Mouse (Mus musculus) lung, postnatal 14 days (tissue): ENCODE measurements around the gene Pim3.
A peak's percentile ranks its signal among the peaks of the same experiment; 100 is the strongest.

Source experiments
- DNase-seq: peaks from one replicate; pipeline ENCODE4 v3.0.0; 2021

Pim3 gene

DNA sequence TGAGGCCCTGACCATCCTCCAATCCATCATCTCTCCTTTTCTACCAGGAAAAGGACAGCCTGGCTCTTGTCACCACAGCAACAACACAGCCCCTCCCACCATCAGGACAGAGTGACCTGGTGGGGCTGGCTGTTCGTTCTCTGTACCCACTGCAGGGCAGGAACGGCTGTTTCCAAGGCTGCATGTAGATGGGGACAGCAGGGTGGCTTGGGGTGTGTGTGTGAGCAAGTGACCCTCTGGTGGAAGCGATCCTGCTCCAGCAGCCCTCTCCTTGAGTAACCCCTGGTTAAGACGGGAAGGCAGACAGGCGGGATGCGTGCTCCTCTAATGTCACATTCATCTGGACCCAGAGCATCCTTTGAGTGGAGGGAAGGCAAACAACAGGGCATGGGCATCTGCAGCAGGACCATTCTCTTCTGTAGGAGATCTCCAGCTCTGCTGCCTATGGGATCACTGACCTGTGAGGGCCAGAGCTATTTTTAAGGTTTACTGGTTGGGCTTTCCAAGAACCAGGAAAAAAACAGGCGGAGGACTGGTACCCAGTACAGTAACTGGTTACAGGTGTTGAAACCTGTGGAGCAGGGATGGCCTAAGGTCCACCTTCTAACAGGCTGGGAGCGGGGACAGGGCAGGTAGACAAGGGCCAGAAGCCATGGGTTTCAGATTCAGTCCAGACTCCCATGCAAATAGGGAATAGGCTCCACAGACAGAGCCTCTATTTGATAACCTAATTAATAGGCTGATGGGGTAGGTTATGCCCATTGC is 2.6 kb upstream of the Pim3 start:
- DNase-seq: no peak

- no peak for DNase-seq
Measured at GRCm38 (mm10) chr15:88860781-88861180, 1.2 kb upstream of the Pim3 start.

- DNase-seq: peak; percentile 64
Measured at GRCm38 (mm10) chr15:88862881-88863694, 1.1 kb downstream of the Pim3 start.

DNA sequence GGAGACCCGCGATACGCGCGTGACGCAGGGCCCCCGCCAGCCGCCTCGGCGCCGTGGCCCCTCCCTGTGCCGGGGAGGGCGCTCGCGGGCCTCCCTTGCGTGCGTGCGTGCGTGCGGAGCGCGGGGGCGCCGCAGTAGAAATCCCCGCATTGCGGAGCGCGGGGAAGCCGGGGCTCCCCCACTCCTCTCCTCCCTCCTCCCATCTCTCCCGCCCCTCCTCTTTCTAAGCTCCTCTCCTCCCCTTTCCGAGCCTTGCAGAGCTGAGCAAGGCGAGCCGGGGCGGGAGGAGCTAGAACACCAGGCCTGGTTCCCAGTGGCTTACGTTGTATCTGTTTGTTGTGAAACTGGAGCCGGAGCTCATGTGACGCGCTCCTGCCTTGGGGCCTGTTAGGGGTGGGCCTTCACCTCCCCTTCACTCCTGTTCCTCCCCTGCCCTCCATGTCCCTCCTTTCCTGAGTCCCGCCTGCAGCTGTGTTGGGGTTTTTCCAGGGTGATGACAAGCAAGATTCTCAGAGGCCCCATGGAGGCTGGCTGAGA is 1.8 kb downstream of the Pim3 start:
- peak; percentile 89 for DNase-seq

GRCm38 (mm10) chr15:88864270-88865030 is 2.5 kb downstream of the Pim3 start:
- no peak for DNase-seq

GRCm38 (mm10) chr15:88865061-88865460 is 3.1 kb downstream of the Pim3 start:
- DNase-seq: no peak

GRCm38 (mm10) chr15:88865888-88866695 is 4.1 kb downstream of the Pim3 start:
- DNase-seq: no peak

DNA sequence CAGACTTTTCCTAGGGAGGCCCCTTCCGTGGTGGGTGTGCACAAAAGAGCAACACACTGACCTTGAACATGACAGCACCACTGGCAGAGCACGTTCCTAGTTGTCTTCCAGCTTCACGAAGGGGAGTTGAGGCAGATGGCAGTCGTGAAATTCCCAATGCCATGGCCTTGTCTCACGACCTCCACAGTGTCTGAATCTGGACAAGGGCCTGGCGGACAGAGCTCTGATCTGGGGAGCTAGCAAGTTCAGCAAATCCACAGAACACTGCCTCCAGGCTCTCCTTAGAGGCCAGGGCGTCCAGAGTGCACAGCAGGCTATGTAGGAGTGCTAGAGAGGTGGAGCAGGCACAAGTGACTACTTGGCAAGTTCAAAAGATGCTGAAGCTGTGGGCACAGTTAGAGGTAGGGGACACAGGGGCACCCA is 5.0 kb downstream of the Pim3 start:
- DNase-seq: no peak

- DNase-seq: peak; percentile 76
Measured at GRCm38 (mm10) chr15:88867368-88868023, 5.5 kb downstream of the Pim3 start.

GRCm38 (mm10) chr15:88868024-88868742 is 6.2 kb downstream of the Pim3 start:
- peak; percentile 60 for DNase-seq

DNA sequence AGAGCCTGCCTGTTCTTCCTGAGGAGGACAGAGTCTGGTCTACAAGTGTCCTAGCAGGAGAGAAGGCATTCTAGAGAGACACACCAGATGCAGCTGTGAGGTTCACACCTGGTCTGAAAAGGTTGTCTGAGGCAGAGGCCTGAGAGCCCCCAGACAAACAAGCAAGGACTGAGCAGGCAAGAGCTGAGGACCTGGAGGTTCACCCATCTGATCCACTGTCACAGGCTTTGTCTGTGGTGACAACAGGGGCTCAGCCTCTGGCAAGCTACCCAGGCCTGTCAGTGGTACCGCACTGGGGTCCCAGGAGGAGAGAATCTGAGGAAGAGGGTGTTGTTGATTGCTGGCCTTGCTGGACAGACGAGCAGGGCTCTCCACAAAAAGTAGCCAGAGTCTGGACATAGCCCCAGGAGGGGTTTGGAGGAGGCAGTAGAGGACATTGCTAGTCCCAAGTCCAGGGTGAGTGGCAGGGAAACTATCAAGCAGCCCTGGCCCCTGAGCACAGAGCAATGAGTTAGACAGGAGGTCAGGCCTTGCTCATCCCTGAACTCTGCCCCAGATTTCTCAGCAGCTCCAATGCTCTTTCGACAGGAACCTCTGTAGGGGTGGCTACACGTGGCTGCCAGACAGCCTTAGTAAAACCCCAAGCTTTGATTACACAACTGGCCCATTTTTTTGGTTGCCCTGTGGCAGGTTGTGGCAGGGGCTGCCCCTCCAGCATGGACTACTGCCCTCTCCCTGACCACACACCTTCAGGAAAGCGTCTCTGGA is 8.6 kb downstream of the Pim3 start:
- no peak for DNase-seq

DNA sequence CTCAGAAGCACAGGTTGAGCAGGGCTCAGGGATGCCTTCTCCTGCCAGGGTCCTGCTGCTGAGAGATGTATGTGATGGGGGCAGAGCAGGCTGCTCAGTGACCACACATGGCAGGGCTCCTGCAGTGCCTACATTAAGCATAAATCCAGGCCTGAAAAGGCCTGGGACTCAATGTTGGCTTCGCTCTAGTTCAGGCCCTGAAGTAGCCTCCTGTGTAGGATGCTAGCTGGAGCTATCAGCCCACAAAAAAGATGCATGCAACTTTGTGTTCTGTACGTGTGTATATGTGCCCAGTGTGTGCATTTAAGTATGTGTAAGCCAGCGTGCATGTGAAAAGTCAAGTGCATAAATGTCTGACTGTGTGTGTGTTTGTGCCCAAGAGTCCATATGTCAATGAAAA is 12.1 kb downstream of the Pim3 start:
- no peak for DNase-seq

GRCm38 (mm10) chr15:88874477-88874876 is 12.5 kb downstream of the Pim3 start:
- DNase-seq: no peak

- DNase-seq: no peak
Measured at GRCm38 (mm10) chr15:88875625-88876081, 13.7 kb downstream of the Pim3 start.

DNA sequence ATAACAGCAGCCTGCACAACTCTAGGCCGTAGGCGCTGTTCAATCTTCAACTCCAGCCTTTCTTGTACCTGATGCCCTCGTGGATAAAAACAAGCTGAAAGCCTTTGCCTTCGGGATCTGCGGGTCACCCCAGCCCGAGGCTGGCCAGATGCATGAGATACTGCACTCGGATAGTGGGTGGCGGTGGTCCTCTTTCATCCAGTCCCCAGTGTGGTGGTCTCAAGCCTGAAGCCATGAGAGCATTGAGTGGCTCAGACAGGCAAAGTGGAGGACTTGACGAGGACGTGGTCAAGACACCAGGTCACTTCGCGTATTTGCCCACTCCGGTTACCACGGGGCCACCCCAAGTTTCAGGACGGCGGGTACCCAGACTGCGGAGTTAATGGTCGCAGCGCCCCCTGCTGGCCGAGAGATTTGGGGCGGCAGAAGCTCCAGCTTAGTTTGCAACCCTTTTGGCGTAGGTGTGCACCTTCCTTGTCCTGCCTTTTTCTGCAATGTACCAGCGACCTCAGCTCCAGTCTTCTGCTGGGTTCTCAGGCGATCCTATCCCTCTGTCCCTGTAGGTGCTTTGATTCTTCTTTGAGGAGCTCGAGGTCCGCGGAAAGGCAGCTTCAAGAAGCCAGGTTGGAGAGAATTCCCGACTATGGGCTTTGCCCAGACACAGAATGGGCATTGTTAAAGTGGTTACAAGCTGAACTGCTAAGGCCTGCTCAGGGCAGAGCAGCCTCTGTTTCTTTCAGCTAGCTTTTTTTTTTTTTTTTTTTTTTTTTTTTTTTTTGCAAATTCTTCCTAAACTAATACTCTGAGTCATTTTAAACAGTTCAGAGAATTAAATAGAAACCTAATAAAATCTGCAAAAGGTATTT is 14.4 kb downstream of the Pim3 start:
- DNase-seq: peak; percentile 92

GRCm38 (mm10) chr15:88877021-88877400 is 15.0 kb downstream of the Pim3 start:
- DNase-seq: no peak

DNA sequence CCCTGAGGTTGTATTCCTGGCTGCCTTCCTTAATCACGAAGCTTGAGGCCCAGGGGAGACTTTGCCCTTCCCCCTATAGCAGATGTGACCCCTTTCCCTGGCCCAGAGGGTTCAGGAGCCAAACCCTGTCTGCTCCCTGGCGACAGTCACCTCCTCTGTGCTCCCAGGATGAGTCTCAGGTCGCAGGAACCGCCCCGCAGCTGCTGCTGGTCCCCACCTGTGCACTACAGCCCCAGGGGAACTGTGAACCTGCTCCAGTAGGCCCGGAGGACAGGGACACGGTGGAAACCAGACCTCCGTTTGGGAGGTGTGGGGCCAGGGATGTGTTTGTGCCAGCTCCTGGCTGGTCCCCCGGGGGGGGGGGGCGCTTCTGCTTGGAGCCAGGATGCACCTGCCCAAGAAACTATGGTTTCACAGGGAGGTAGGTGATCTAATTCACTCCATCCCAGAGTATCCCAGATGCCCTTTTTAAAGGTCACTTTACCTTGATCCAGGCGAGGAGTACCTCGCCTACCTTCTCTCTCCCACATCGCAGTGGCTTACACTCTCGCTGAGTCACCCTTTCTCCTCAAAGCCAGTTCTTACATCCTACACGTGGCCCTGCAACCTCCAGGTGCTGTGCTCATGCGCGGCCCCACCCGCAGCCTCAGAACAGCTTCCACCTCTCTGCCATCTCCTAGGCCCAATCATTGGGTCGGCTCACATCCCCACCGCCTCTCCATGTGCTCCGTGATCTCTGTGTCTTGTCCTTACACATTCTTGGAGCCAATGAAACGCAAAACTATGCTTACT is 19.5 kb downstream of the Pim3 start:
- no peak for DNase-seq

- no peak for DNase-seq
Measured at GRCm38 (mm10) chr15:88882851-88883250, 20.9 kb downstream of the Pim3 start.
